Mouse (Mus musculus) liver, postnatal 0 days (tissue): ENCODE data around the gene Rpgrip1. TPM values are rescaled to one million over a fixed set of nuclear protein-coding genes. Genes with fewer than 3 reads are reported as not detected.

Source experiments
- ATAC-seq: fragments of 200-750 bp; cut with Nextera tagmentation; 2 replicates; pipeline ENCODE4 v1.8.0; 2017; ENCODE audit warnings: mild to moderate bottlenecking, moderate library complexity
- DNase-seq: peaks from one replicate; pipeline ENCODE4 v3.0.0-alpha.2; 2016
- H3K27ac ChIP-seq: fragments of 300-500 bp; sonication (generic); 2 replicates; pipeline ENCODE4 v1.5.1; 2014; ENCODE audit warnings: antibody characterized with exemption, moderate library complexity, mild to moderate bottlenecking, low read depth
- H3K27me3 ChIP-seq: fragments of 300-500 bp; sonication (generic); 2 replicates; pipeline ENCODE4 v1.6.1; 2014; ENCODE audit warnings: low read length, control low read depth, mixed read lengths; ENCODE audit not compliant: insufficient read depth
- H3K36me3 ChIP-seq: fragments of 300-500 bp; sonication (generic); replicated peaks from 2 replicates; pipeline ENCODE4 v1.6.1; 2014; ENCODE audit warnings: mild to moderate bottlenecking, control low read depth, low read length, moderate library complexity, mixed read lengths; ENCODE audit not compliant: insufficient read depth
- H3K4me1 ChIP-seq: fragments of 300-500 bp; sonication (generic); 2 replicates; pipeline ENCODE4 v1.6.1; 2014; ENCODE audit warnings: antibody characterized with exemption, mild to moderate bottlenecking, control low read depth; ENCODE audit not compliant: insufficient read depth
- H3K4me2 ChIP-seq: fragments of 300-500 bp; sonication (generic); 2 replicates; pipeline ENCODE4 v1.6.1; 2014; ENCODE audit warnings: low read depth, mild to moderate bottlenecking, low read length, moderate library complexity, mixed read lengths
- H3K4me3 ChIP-seq: fragments of 300-500 bp; sonication (generic); 2 replicates; pipeline ENCODE4 v1.5.1; 2014; ENCODE audit warnings: low read depth, low read length
- H3K9ac ChIP-seq: fragments of 300-500 bp; sonication (generic); replicated peaks from 2 replicates; pipeline ENCODE4 v1.6.1; 2014; ENCODE audit warnings: mild to moderate bottlenecking, moderate library complexity
- H3K9me3 ChIP-seq: fragments of 300-500 bp; sonication (generic); 2 replicates; pipeline ENCODE4 v1.6.1; 2016; ENCODE audit warnings: mild to moderate bottlenecking, control low read depth, low read length, mixed read lengths
- CTCF ChIP-seq: sonication (generic); IDR thresholded peaks from 2 replicates; pipeline ENCODE4 v1.5.1; 2016; ENCODE audit warnings: antibody characterized with exemption, low read depth
- EP300 ChIP-seq: IDR thresholded peaks from 2 replicates; pipeline ENCODE4 v1.6.1; 2016; ENCODE audit warnings: antibody characterized with exemption, low read depth, mild to moderate bottlenecking
- WGBS: fragments of 180-500 bp; shearing (Covaris S2); extraction: QIAGEN DNeasy Blood & Tissue Kit; methylation state at CpG from one replicate; pipeline ENCODE4 v1.1.7; 2014; ENCODE audit not compliant: insufficient replicate concordance; 5-methylcytosine and 5-hydroxymethylcytosine counted together
- polyA plus RNA-seq: library from polyadenylated mRNA; unstranded; fragments of >200 nt; fragmentation: Nextera tagmentation; extraction: Ambion mirVana; gene quantifications from 2 replicates; pipeline ENCODE4 v1.2.1, GENCODE M21; 2015

Rpgrip1 gene
- polyA plus RNA-seq, 1 experiment from 2014 or later = 30.7 TPM

GRCm38 (mm10) chr14:52103474-52103855 is 7.0 kb upstream of the Rpgrip1 start:
- ATAC-seq (peak; percentile 6; the same call in 1 of the 2 replicates), DNase-seq (no peak)
- H3K9me3 ChIP-seq = no peaks in the 10 kb centered on the region
- H3K36me3 ChIP-seq = peaks cover 16% of the 10 kb centered on the region
- peak overlapping the region; percentile 75 for H3K4me2 ChIP-seq
- peak overlapping the region; percentile 100 for H3K9ac ChIP-seq
- WGBS = 2% methylated on average over 30 of the region's 30 CpGs
- peak overlapping the region; percentile 98 for H3K27ac ChIP-seq
- H3K4me3 ChIP-seq = peak overlapping the region; percentile 91
- H3K27me3 ChIP-seq = no peaks in the 10 kb centered on the region
- peaks cover 35% of the 10 kb centered on the region for H3K4me1 ChIP-seq
- TF ChIP-seq EP300 = no peak
- no peak; the same call in 1 of the 2 replicates for TF ChIP-seq CTCF

DNA sequence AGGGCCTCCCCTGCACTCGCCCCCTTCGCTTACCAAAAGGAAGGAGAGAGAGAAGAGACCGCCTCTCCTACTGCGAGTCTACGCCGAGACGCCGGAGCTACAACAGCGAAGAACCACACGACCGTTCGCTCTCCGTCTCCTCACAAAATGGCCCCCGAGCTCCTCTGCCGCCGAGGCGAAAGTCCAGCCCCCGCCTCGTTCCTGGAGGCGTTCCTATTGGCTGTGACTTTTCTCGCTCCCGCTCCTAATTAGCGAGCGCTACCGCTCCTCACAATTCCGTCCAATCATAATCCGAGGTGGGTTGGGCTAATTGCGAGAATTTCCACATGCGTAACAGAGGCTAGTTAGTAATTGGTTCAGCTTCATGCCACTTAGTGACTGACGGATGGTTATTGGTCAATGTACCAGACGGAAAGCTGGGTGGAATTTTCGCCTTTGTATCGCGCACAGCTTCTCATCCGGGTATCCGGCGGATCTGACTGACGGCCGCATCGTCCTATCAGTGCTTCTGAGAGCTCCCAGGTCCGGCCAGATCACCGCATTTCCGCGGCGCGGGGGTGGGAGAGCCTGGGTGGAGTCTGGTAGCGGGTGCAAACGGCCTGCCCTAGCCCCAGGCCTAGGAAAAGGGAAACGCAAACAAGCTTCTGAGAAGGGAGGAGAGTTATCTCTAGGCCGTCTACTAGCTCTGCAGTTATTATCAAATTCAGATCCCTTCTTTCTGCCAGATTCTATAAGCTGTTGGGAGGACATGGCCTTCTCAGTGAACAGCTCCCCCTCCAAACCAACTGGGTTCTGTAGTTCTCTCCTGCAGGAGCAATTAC is 6.4 kb upstream of the Rpgrip1 start, which contains the start of gene Hnrnpc:
Gene Hnrnpc (minus strand): TSS at position 173 of the 821 bp plus-strand sequence.
- TF ChIP-seq EP300 (peak; percentile 89), CTCF (no peak)
- Histone ChIP-seq H3K27ac (peak within 1 kb of the TSS; percentile 98), H3K4me2 (peak within 1 kb of the TSS; percentile 85), H3K4me3 (peak within 1 kb of the TSS; percentile 91), H3K9me3 (no peaks in the 10 kb centered on the region), H3K27me3 (no peaks in the 10 kb centered on the region), H3K9ac (peak within 1 kb of the TSS; percentile 100), H3K36me3 (peaks cover 11% of the 10 kb centered on the region), H3K4me1 (peaks cover 31% of the 10 kb centered on the region)
- peak; percentile 94 for ATAC-seq
- DNase-seq = peak; percentile 100
- under 1% methylated on average over 50 of the region's 50 CpGs for WGBS

DNA sequence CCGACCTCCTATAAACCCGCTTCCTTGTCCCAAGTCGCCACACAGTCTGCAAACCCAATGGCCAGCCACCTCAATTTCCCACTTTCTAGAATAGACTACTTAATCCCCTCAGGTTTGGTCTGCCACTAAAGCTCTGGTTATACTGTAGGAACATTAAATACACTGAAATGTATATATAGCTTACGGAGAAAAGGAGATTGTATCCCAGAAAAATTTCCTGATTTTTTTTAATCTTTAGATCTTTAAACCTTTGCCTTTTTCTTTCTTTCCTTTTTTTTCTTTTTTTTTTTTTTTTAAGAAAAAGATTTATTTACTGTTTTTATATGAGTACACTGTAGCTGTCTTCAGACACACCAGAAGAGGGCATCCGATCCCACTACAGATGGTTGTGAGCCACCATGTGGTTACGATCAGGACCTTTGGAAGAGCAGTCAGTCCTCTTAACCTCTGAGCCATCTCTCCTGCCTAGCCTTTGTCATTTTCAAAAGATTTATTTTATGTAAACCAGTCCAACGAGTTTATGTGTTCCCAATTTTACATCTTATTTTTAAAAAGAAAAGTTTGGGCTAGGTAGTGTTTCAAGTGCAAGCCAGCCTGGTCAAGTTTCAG is 5.7 kb upstream of the Rpgrip1 start:
- DNase-seq = no peak
- Histone ChIP-seq H3K4me2 (peak overlapping the region; percentile 85), H3K4me3 (peak overlapping the region; percentile 41), H3K36me3 (peaks cover 9% of the 10 kb centered on the region), H3K9me3 (no peaks in the 10 kb centered on the region), H3K4me1 (peaks cover 31% of the 10 kb centered on the region), H3K9ac (peak overlapping the region; percentile 71), H3K27ac (peak overlapping the region; percentile 98), H3K27me3 (no peaks in the 10 kb centered on the region)
- peak; percentile 0; the same call in 1 of the 2 replicates for ATAC-seq
- no peak for TF ChIP-seq EP300
- peak; percentile 17; the same call in 1 of the 2 replicates for TF ChIP-seq CTCF
- WGBS = 30% methylated on average over 7 of the region's 7 CpGs

DNA sequence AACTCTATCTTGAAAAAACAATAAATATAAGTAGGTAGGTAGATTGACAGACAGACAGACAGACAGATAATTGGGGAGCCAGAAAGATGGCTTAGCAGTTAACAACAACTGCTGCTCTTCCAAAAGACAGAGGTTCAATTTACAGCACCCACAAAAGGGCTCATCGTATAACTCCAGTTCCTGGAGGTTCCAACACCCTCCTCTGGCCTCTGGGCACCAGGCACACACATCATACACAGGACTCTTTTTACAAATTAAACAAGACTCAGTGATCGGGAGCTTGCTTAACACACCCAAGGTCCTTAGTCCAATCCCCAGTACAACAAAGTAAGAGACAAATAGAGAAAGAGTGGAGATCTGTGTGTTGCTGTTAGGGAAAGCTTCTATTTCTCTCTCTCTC is 5.2 kb upstream of the Rpgrip1 start:
- Histone ChIP-seq H3K9me3 (no peaks in the 10 kb centered on the region), H3K36me3 (peaks cover 7% of the 10 kb centered on the region), H3K27ac (peak overlapping the region; percentile 98), H3K4me1 (peaks cover 31% of the 10 kb centered on the region), H3K4me2 (no peak overlapping the region), H3K27me3 (no peaks in the 10 kb centered on the region), H3K9ac (no peak overlapping the region), H3K4me3 (no peak overlapping the region)
- no peak for ATAC-seq
- TF ChIP-seq CTCF = no peak
- no peak for TF ChIP-seq EP300
- no peak for DNase-seq
- 55% methylated on average over 2 of the region's 2 CpGs for WGBS

DNA sequence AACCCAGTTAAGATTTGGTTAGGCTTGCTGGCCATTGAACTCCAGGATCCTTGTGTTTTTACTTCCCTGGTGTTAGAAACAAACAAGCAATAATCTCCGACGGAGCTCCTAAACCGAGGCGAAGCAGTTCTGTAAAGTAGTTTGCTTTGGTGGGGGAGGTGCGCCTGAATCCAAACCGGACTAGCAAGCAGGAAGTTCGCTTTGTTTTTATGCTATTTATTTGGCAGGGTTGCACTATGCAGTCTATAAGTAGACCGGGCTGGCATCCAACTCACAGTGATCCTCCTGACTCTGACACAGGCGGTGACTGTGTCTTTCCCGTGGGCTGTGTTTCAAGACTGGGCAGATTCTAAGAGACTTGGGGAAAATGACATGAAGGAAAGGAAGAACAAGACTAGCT is 3.8 kb upstream of the Rpgrip1 start:
- ATAC-seq (no peak), DNase-seq (peak; percentile 55)
- H3K27me3 ChIP-seq = no peaks in the 10 kb centered on the region
- H3K4me2 ChIP-seq = peak overlapping the region; percentile 55
- no peak overlapping the region for H3K9ac ChIP-seq
- H3K4me3 ChIP-seq = no peak overlapping the region
- TF ChIP-seq CTCF = no peak
- no peak for TF ChIP-seq EP300
- no peaks in the 10 kb centered on the region for H3K9me3 ChIP-seq
- peaks cover 3% of the 10 kb centered on the region; the same call in 1 of the 2 replicates for H3K36me3 ChIP-seq
- 17% methylated on average over 10 of the region's 10 CpGs for WGBS
- peak overlapping the region; percentile 98 for H3K27ac ChIP-seq
- H3K4me1 ChIP-seq = peaks cover 22% of the 10 kb centered on the region

- H3K36me3 ChIP-seq = no peaks in the 10 kb centered on the region
- H3K4me1 ChIP-seq = peaks cover 15% of the 10 kb centered on the region
- H3K9ac ChIP-seq = no peak overlapping the region
- H3K27me3 ChIP-seq = no peaks in the 10 kb centered on the region
- TF ChIP-seq CTCF = no peak
- TF ChIP-seq EP300 = no peak
- no peak overlapping the region for H3K27ac ChIP-seq
- H3K9me3 ChIP-seq = no peaks in the 10 kb centered on the region
- ATAC-seq (no peak), DNase-seq (no peak)
- 78% methylated on average over 2 of the region's 2 CpGs for WGBS
- H3K4me2 ChIP-seq = no peak overlapping the region
- H3K4me3 ChIP-seq = no peak overlapping the region
Measured at GRCm38 (mm10) chr14:52108025-52108424, 2.5 kb upstream of the Rpgrip1 start.
